Mouse (Mus musculus): ENCODE results near the gene Fam50b.

Gene Fam50b

DNA sequence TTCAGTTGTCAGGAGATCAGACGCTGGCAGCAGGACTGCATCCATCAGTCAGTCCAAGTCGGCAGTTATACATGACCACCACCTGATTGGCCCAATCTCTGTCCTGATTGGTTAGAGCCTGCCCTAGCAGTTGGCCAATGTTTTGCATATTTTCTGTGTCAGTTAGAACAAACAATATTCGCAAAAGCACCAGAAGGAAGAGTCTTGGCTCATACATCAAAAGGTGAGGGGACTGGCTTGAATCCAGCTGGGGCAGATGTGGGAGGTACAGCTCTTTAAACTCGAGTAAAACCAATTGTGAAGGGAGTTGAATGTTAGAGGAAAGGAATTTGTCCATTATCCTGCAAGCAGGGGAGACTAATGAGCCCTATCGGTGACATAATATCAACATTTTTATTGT, at the start of gene Fam50b:
Gene Fam50b, plus strand, starts transcription at position 165 of the 400 bp plus-strand sequence.
- DNase-seq, result peak; percentile 29 to 54

DNA sequence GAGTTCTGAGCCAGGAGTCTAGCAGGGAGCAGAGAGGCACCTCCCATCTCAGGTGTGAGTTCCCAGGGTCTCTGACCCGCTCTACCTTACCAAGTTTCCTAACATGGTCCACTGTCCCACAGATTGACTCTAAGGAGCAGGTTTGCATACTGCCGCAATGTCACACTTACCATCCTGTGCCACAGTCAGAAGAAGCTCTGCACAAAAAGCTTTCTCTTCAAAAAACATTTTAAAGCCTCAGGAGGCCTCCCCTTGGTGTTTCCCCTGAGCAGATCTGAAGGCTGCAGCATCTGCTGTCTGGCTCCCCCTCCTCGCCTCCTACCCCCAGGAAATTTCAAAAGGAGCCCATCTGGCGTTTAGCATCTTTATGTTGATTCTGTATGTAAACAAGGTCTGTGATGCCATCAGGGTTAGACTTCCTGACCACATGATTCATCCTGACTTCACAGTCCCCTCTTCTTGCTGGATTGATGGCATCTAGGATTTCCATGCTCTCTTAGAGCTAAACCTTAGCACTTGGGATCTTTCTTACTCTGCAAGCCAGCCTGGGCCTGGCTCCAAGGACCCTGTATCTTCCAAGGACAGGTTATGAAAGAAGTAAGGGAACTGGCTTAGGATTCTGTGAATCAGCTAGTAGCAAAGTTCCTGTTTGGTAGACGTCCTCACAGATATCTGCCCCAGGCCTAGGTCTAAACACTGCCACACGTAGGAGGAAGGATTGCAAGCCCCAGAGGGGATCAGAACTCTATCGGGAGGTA, 49.5 kb upstream of the Fam50b start:
- DNase-seq, result no peak

DNA sequence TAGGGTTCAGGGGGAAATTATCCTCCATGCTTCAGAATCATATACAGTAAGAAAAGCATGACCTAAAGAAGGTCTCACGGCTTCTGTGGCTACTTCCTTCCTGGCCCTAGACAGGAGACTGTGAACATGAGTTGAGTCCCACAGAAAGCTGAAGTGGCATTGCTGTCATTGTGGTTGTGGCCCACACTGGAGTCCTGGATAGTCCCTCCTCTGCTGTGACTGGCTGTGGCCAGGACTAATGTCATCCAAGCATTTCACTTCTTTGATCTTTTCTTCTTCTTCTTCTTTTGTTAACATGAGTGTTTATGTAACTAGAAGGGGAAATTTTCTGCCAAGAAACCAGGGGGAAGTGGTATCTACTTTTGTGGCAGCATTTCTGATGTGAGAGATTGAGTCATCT, 43.6 kb upstream of the Fam50b start:
- no peak for DNase-seq

DNA sequence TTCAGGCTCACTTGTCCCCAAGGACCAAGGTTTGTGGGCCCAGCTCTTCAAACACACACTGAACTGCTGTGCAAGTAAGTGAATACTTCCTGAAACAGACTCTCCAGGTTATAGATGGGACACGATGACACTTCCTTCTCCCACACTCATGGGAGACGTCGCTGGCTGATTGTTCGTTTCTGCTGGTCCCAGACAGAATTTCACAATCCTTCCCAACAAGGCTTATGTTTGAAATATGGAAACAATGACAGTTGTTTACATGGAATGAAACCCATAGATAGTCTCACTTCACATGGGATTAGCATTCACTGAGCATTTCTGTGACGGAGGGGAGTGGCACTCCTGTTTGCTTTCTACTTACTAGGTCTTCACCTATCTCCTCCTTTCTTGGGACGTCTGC, 41.5 kb upstream of the Fam50b start:
- DNase-seq, result no peak

DNA sequence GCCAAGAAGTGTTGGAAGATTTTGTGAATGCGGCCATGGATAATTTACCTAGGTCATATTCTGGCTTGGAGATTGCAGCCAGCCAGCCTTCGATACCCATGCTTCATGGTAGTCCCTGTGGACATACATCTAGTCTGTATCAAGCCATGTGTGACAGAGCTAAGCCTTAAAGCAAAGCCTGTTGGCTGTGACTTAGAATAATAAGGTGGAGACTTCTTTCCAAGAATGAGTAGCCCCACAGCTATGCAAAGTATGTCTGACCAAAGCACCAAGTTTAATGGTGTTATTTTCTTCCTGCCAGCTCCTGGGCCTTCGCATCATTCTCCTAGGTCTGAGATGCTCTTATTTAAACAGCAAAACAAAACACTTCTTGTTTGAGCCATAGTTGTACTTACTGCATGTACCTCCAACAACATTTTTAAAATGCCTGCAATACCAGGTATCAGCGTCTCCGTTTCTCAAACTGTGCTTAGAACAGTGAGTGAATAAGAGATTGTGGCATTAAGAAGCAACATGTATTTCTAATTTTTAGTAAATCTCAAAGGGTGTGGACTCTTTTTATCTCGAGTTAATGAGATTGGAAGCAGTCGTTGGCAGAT, 37.8 kb upstream of the Fam50b start:
- no peak for DNase-seq

DNA sequence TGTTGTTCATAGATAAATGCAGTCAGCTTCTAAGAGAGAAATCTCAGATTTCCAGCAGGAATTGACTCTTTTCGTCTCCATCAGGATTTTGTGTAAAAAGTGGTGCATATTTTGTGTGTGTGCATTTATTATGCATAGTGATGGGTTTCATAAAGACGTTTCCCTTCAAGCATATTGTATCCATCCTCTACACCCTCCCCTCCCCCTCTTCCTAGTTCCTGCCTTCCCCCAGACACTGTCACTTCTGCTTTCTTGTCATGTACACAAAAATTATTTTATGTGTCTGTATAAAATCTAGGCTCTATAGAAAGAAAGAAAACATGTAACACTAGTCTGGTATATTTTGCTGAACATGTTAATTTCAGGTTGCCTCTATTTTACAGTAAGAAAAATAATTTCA, 34.6 kb upstream of the Fam50b start:
- DNase-seq, result no peak

DNA sequence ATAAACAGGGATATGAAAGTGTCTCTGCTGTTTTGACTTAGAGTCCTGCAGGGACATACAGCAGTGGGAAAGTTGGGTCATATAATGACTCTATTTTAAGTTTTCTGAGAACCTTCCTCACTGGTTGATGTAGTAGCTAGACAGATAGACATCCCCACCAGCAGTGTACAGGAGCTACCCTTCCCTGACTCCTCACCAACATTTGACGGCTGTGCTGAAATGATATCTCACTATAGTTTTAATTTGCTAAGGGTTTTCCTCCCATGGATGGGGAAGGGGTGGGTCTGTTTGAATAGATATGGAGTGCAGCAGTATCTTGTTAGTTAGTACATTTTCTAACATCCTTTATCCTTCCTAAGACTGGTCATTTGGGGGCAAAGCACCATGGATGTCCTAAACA, 34.0 kb upstream of the Fam50b start:
- DNase-seq, result no peak

DNA sequence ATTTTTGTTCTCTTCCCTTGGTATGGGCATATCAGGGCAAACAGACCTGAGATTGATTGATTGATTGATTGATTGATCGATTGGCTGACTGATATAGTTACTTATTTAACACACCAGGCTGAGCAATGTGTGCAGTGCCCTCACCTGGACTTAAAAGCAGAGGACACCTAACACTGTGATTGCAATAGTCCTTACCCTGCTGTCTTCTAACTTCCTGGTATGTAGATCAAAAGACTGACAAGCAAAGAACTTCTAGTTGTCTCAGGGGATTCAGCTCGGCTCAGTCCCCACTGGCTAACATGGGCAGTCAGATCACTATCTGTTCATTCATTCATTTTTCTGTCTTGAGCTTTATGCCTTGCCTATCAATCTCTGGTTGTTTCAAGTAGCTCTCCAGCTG, 31.3 kb upstream of the Fam50b start:
- DNase-seq, result no peak

DNA sequence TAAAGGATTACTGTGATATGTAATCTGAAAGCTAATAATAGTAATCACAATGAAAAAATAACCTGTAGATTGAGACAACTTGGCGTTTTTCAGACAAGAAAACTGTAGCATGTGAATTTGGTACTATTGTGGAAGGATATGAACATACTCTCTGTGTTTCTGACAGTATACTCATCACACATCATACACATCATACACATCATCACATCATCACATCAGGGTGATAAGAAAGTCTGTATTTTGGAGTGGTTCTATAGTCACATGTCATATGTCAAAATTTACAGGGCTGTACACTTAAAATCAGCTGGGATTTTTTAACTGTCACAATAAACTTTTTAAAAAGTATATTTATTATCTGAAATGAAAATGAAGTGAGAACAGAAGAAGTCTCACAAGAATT, 30.9 kb upstream of the Fam50b start:
- no peak for DNase-seq

DNA sequence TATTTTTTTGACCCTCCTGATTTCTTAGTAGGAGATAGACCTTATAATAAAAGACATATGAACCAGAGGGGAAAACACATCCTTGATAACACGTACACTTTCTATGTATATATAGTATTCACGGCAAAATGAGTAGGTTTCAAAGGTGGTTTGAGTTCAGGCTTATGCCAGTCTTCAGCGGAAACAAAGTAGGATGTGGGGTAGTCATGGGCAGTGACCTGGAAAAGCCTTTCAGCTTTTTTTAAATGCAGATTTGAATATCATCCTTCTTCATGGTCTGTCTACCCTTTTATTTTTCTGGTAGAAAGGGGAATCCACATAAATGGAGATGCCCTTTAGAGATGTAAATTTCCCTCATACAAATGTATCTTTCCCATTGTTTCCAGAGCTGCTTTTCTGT, 29.8 kb upstream of the Fam50b start:
- DNase-seq, result no peak

DNA sequence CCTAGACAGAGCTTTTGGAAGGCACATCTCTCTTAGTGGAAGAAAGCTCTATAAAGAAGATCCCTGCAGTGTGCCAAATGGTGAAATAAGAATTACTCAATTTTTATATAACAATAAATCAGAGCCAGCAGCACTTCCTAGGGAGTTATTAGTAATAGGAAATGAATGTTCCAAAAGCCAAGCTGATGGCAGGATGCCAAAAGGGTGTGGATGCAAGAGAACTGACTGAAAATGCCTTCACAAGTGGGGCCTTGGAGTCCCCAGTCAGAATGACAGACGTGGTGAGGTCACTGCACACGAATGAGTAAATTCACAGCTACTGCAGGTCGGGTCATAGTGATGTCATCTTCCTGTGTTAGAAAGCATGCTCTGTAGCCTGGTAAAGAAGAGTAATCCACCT, 25.7 kb upstream of the Fam50b start:
- DNase-seq, result peak; percentile 78 to 87

DNA sequence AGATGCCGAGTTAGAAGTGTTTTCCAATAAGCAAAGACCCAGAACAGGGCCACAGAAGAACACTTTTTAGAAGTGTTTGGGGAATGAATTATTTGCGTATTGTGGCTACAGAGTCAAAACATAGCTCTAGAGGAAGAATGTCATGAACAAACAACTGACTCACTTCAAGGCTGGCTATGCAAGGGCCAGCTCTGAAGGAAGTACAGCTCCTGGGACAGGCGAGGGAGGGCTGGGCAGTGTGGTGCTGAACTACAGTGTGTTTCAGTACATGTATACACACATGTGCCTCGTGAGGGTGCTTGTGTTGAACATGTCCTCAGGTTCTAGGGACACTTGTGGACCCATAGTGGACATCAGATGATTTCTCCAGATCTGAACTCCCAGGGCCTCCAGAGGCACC, 25.1 kb upstream of the Fam50b start:
- DNase-seq, result no peak

DNA sequence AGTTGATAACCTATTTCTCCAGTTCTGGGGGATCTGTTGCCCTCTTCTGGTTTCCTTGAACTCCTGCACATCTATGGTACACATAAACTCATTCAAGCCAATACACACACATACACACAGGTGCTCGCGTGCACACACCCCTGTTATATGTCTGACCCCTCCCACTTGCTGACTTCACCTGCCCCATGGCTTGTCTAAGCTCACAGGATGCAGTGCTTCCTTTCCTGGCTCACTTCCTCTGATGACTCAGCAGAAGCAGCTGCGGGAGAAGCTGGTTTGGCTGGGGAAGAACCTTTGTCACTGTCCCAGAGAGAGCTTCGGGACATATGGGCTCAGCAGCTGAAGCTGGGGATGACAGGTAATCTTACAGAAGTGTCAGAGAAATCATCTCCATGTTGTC, 23.2 kb upstream of the Fam50b start:
- DNase-seq, result no peak

DNA sequence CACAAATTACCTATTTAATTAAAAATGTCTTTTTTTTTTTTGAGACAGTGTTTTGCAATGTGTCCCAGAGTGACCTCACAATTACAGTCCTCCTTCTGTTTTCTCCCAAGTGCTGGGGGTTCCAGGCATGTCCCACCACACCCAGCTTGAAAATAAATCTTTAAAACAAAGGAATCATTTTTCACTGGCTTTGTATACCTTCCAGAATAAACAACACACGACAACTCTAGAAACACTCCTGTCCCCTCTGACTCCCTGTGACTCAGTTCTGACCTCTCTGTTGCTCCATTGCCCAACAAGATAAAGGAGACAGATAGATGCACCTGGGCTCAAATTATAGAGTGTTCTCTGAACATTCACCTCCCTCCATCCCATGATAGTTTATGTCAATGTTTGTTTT, 21.8 kb upstream of the Fam50b start:
- DNase-seq, result no peak

DNA sequence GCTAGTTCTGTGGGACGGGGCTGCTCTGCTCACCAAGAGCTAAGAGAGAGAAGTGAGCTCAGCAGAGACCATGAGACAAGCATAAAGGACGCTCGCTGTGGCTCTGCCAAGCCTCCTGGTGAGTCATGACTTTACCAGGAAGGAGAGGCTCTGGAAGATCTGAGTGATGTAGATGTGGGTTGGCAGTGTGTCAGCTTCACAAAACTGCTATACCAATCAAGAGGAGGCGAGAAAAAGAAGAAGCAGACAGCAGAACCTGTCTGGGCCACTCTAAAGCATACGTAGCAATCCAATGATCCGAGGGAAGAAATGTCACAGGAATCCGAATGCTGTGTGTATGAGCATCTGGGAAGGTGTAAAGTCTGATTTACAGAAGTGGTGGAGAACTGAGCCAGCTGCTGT, 19.2 kb upstream of the Fam50b start:
- peak; percentile 6 to 7 for DNase-seq

DNA sequence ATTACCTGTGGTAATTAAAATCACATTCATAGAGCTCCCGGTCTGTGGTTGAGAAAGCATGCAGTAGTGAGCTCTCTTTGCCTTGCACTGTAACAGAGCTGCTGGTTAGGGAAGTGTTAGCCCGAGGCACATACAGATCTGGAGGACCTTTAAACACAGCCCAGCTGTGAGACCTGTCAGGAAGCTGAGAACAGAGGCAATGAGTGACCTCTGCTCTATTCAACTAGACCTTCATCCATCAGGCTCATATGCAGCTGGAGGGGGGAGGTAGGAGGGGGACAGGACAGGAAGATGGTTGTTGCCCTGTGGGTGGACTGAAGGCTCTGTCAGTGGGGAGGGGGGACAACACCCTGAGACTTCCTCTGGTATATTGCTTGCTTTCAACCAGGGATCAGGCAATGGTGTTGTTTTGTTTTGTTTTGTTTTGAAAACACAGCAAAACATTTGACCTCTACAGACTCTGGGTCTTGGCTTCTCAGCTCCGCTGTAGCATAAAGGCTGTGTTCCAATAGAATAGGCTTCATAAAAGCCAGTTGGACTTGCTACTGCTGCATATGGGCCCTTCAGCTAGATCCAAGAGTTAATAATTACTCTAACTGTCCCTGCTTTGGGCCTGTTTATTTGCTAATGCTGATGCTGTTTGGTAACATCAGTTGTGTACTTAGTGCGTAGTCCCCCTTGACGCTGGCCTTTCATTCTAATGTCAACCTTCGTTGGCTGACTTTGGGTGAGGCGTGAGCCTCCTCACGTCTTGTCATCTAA, 9.6 kb upstream of the Fam50b start:
- peak; percentile 45 to 66 for DNase-seq

DNA sequence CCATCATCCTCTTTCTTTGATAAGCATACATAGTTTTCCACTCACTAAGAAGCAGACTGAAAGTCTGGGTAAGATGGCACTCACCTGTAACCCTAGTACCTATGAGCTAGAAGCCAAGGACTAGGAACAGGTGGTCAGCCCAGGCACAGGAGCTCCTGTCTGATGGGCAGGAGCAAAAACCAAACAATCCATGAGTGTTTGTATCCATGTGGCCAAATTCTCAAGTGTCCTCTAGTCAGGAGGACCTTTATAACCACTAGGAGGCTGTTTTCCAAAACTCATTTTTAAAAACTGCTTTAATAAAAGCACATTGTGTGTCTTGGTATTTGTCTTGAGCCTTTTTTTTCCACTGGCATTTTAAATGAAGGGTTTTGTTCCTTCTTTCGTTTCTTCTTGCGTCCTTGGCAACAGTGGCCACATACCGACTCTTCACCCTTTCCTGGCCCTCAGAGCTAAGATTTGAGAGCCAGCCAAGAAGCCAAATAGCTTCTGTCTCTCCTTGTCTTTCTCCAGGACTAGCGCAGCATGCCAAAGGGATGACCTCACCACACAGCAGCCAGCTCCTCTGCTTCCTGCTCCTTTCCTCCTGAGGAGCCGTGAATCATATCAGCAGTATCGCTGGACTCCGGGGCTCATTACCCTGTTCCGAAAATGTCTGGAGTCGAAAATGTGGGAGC, 8.7 kb upstream of the Fam50b start:
- peak; percentile 77 to 85 for DNase-seq

DNA sequence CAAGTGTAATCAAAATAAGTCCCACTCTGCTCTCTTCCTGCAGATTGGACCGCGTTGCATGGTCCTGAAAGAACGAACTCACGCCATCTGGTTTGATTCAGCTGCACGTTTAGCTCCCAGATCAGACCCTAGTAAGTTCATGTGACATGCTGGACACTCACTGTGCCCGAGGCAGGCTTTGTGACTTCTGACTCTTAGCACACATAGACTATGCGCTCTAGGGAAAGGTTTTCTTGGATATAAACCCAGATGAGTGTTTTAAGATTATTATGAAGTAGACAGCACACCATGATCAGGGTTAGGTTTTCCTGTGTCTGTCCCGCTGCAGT, 8.2 kb upstream of the Fam50b start:
- no peak for DNase-seq

DNA sequence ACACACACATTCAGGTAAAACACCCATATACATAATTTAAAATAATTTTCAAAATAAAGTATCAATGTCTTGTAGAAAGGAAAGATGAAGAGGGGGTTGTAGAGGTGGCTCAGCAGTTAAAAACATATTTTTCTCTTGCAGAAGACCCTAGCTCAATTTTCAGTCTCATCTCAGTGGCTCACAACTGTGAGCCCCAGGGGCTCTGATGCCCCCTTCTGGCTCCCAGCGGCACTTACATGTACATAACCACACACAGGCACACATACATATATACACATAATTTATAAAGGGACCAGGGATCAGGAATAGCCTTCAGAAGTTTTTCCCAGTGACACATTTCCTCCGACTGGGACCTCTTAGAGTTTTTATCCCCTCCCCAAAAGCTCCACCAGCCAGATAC, 7.6 kb upstream of the Fam50b start:
- no peak for DNase-seq

DNA sequence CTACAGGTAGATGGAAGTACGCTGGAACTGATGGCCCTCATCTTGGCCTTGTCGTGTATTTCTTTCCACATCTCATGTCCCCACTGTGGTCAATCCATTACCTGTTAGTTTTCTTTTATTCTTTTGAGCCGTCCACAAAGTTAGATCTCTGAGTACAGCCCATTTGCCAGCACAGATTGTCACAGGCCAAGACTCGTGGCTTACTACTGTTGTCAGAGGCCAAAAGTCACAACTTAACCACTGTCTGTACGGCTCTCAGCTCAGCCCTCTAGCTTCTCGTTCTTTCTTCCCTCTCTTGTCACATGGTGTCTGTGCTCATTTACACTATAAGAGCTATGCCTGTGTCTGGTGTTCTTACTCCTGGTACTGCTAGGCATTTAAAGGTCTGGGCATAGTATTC, 3.1 kb upstream of the Fam50b start:
- DNase-seq, result no peak

DNA sequence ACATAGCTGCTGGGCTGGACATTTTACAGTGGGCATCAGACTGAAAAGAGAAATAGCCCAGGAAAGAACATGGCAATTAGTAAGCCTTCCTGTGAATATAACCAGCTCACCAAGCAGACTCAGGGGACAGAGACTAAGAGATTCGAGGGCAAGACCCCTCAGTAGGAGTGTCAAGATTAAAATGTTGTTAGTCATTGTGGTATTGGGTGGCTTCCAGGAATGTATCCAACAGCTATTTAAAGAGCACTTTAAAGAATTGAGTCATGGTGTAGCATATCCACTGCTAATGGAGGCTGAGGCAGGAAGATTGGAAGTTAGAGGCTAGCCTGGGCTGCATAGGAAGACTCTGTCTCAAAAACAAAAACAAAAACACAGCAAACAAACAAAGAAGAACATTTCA, 870 bp upstream of the Fam50b start:
- no peak for DNase-seq

DNA sequence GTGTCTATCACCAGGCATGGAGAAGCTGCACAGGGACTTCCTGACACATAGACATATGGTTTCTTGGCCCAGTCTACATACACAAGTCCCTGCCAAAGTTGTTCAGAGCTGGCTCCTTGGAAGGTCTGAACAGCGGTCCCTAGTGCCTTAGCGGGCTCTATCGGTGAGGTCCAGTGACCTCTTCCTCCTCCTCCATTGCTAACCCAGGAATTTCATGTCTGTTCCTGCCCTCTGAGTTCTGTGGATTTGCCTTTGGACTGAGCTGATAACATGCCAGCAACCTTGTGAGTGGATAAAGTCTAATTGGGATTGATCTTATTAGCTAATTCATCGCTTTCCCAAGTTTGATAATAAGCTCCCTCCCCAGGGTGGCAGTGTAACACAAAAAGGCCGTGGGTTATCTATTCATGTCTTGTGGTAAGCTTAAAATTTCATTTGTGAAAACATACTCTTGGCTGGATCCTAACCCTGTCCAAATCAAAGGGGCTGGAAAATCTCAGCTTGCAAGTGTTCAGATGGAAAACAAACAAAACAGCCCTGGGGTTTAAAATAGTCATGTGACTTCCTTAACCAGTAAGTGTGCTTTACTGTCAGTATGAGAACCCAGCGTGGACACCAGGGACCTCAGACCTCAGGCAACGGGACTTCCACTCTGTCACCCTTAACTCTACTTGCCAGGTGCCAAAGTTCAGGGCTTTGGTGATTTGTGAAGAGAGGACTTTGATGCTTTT, 3.5 kb downstream of the Fam50b start:
- DNase-seq, result no peak

DNA sequence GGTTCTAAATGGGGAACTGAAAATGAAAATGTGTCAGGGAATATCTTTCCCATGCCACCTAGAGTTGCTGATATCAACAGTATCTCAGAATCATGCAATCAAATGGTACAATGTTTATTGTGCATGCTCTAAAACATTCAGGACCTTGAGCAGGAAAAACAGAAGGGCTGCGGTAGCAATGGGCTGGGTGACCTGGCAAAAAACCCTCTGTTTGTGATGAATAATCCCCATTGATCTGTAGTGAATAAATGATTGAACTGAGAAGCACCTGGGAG, 4.0 kb downstream of the Fam50b start:
- DNase-seq, result no peak
